Mouse (Mus musculus) ES-E14 (cell line): ENCODE measurements around the gene Slc41a2.

ENCODE experiments used
- HCFC1 ChIP-seq: IDR thresholded peaks from 2 replicates; pipeline ENCODE4 v1.6.1; 2012; ENCODE audit warnings: low read length, inconsistent platforms, borderline replicate concordance; ENCODE audit not compliant: insufficient read depth
- MAFK ChIP-seq: IDR thresholded peaks from 2 replicates; pipeline ENCODE4 v1.6.1; 2014; ENCODE audit warnings: mild to moderate bottlenecking, low read depth, low read length, inconsistent platforms; ENCODE audit not compliant: insufficient read depth

DNA sequence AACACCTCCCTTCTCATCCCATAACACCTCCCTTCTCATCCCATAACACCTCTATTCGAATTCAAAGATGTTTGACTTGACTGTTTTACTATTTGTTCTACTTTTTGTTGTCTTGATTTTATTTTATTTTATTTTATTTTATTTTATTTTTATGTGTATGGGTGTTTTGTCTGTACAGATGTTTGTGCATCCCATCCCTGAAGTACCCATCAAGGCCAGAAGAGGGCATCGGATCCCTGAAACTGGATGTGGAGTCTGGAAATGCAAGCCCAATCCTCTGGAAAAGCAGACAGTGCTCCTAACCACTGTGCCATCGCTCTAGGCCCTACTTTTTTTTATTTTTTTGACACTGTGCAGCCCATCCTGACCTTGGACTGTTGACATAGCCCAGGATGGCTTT lies 112.7 kb downstream of the Slc41a2 start:
- no peak for TF ChIP-seq HCFC1
- TF ChIP-seq MAFK: no peak
